Mouse (Mus musculus) E14TG2a.4 (cell line): ENCODE results near the gene Mgst1.

Source experiments
- H3K27me3 ChIP-seq: 2 replicates; pipeline ENCODE4 v1.6.1; 2014; ENCODE audit warnings: low read length, control low read depth; ENCODE audit not compliant: insufficient read depth
- H3K36me3 ChIP-seq: 2 replicates; pipeline ENCODE4 v1.6.1; 2014; ENCODE audit warnings: low read length, control low read depth; ENCODE audit not compliant: insufficient read depth
- H3K4me1 ChIP-seq: replicated peaks from 2 replicates; pipeline ENCODE4 v1.6.1; 2014; ENCODE audit warnings: low read depth, low read length, control low read depth
- H3K4me3 ChIP-seq: replicated peaks from 2 replicates; pipeline ENCODE4 v1.5.1; 2014; ENCODE audit warnings: mild to moderate bottlenecking, low read length
- H3K9me3 ChIP-seq: 2 replicates; pipeline ENCODE4 v1.6.1; 2014; ENCODE audit warnings: low read length, control low read depth
- CTCF ChIP-seq: conservative IDR thresholded peaks from 2 replicates; pipeline ENCODE4 v1.5.1; 2014; ENCODE audit warnings: low read length
- NANOG ChIP-seq: IDR thresholded peaks from 2 replicates; pipeline ENCODE4 v1.6.1; 2014; ENCODE audit warnings: borderline replicate concordance, low read length, mixed read lengths
- POU5F1 ChIP-seq: IDR thresholded peaks from 2 replicates; pipeline ENCODE4 v1.6.1; 2014; ENCODE audit warnings: low read length, borderline replicate concordance

Mgst1 gene

GRCm38 (mm10) chr6:138171480-138172224 lies 31.5 kb downstream of the Mgst1 start:
- Histone ChIP-seq H3K4me3 (no peak overlapping the region), H3K27me3 (no peaks in the 10 kb centered on the region), H3K4me1 (no peaks in the 10 kb centered on the region), H3K36me3 (no peaks in the 10 kb centered on the region), H3K9me3 (peaks cover 4% of the 10 kb centered on the region; the same call in 1 of the 2 replicates)
- TF ChIP-seq CTCF (no peak), POU5F1 (no peak), NANOG (no peak)
